Mouse (Mus musculus): ENCODE data around the gene Fbxl20. TPM values are rescaled to one million over a fixed set of nuclear protein-coding genes. Genes with fewer than 3 reads are reported as not detected.

Fbxl20 gene
- polyA plus RNA-seq, 1 experiment from 2014 or later, result 4.9 TPM

DNA sequence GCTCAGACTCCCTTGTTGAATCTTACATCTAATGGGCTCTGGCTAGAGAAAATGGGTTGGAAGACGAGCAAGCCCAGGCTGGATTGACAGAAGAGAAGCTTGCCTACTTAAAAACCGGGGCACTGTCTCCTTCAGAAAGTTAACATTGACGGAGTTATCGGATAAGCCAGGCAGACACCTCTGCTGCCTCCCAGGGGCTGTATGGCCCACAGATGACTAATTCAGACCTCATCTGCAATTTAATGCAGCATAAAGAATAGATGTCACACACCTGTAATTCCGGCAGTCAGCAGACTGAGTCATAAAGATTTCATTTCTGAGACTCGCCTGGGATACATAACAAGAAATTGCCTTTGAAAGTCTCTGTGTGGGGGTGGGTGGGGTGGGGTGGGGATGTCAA, 69.8 kb downstream of the Fbxl20 start:
- no peak for ATAC-seq
- WGBS (ENCODE audit: insufficient replicate concordance), result 82% methylated on average over 6 of the region's 6 CpGs

DNA sequence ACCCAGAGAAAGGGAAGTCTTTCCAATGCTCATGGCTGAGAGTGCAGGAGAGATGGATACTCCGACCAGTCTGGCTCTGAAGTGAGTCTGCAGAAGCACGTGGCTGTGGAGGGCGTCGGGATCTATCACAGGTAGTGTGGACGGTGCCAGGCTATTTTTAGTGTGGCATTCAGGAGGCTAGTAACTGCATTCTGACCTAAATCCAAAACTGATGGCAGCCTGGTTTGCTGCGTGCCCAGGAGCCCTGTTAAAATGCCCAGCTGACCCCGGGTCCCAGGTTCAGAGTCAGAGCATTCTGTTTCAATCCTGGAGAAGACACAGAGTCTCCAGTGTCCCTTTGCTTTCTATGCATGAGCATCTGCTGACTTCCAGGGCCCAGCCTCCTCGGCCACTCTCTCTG, 73.1 kb downstream of the Fbxl20 start:
- WGBS (ENCODE audit: insufficient replicate concordance), result 72% methylated on average over 8 of the region's 8 CpGs

More for the DNA sequence above, 69.8 kb downstream of the Fbxl20 start:
- no peaks in the 10 kb centered on the region for H3K36me3 ChIP-seq (replicated peaks; ENCODE audit: insufficient read depth, low read length)
- no peak overlapping the region for H3K4me3 ChIP-seq (ENCODE audit: low read depth, low read length)
- H3K27me3 ChIP-seq (ENCODE audit: insufficient read depth, low read length), result no peaks in the 10 kb centered on the region
- H3K9me3 ChIP-seq (ENCODE audit: low read length), result no peaks in the 10 kb centered on the region
- no peaks in the 10 kb centered on the region for H3K4me1 ChIP-seq (ENCODE audit: insufficient read depth)
- no peak overlapping the region for H3K9ac ChIP-seq (replicated peaks)
- DNase-seq, result no peak
- H3K4me2 ChIP-seq (ENCODE audit: low read depth, low read length), result no peak overlapping the region
- no peak for TF ChIP-seq CTCF (IDR thresholded peaks at IDR 0.05; ENCODE audit: low read depth)
- TF ChIP-seq EP300 (IDR thresholded peaks at IDR 0.05; ENCODE audit: low read depth), result no peak
- H3K27ac ChIP-seq (ENCODE audit: low read depth), result no peak overlapping the region

DNA sequence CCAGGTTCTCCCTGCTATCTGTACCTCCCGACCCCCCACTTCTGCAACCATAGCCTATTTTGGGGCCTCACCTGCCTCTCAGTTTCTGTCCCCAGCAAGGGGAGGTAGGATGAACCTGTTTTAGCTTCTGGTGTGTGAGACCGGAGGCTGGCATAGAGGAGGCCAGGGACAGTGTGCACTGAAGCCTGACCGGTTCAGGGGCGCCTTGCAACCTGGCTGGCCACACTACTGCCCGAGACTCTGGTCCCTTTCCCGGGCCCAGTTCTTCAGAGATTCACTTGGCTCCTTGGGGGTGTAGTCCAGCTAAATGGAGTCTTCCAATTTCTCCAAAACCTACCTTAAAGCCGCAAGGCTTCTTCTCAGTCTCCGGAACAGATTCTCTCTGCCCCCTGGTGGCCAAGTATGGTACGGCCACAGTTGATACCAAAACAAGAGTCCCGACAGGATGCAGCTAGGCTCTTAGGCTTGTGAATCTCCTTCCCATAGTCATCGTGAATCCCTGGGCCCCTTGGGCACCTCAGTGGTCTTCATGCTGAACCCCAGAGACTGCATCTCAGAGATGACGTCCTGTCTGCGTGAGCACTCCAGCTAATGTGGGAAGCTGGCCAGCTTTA, 74.9 kb downstream of the Fbxl20 start:
- no peaks in the 10 kb centered on the region for H3K27me3 ChIP-seq (ENCODE audit: insufficient read depth, low read length)
- H3K4me3 ChIP-seq (ENCODE audit: low read depth, low read length), result no peak overlapping the region
- no peaks in the 10 kb centered on the region for H3K36me3 ChIP-seq (replicated peaks; ENCODE audit: insufficient read depth, low read length)
- H3K9ac ChIP-seq (replicated peaks), result no peak overlapping the region
- TF ChIP-seq EP300 (IDR thresholded peaks at IDR 0.05; ENCODE audit: low read depth) (no peak), CTCF (IDR thresholded peaks at IDR 0.05; ENCODE audit: low read depth) (peak; percentile 93)
- 26% methylated on average over 13 of the region's 13 CpGs for WGBS (ENCODE audit: insufficient replicate concordance)
- ATAC-seq, result no peak
- H3K4me1 ChIP-seq (ENCODE audit: insufficient read depth), result no peaks in the 10 kb centered on the region
- H3K4me2 ChIP-seq (ENCODE audit: low read depth, low read length), result no peak overlapping the region
- no peaks in the 10 kb centered on the region for H3K9me3 ChIP-seq (ENCODE audit: low read length)
- DNase-seq, result peak; percentile 88
- H3K27ac ChIP-seq (ENCODE audit: low read depth), result no peak overlapping the region

More for the DNA sequence above, 73.1 kb downstream of the Fbxl20 start:
- TF ChIP-seq CTCF (IDR thresholded peaks at IDR 0.05; ENCODE audit: low read depth) (no peak), EP300 (IDR thresholded peaks at IDR 0.05; ENCODE audit: low read depth) (no peak)
- DNase-seq, result no peak
- Histone ChIP-seq H3K36me3 (replicated peaks; ENCODE audit: insufficient read depth, low read length) (no peaks in the 10 kb centered on the region), H3K4me3 (ENCODE audit: low read depth, low read length) (no peak overlapping the region), H3K4me1 (ENCODE audit: insufficient read depth) (no peaks in the 10 kb centered on the region), H3K27me3 (ENCODE audit: insufficient read depth, low read length) (no peaks in the 10 kb centered on the region), H3K27ac (ENCODE audit: low read depth) (no peak overlapping the region), H3K9ac (replicated peaks) (no peak overlapping the region), H3K9me3 (ENCODE audit: low read length) (no peaks in the 10 kb centered on the region), H3K4me2 (ENCODE audit: low read depth, low read length) (no peak overlapping the region)
- no peak for ATAC-seq

DNA sequence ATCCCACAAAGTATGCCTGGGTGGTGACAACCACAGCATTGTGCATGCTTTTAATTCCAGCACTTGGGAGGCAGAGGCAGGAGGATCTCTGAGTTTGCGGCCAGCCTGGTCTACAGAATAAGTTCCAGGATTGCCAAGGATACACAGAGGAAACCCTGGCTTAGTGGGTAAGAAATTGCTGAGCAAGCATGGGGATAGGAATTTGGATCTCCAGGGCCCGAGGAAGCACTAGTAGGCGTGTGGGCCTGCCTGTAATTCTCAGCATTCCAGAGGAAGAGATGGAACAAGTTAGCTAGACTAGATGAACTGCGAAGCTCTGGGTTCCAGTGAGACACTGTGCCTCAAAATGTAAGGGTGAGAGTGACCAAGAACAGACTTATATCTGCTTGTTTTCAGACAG, 76.8 kb downstream of the Fbxl20 start:
- H3K4me2 ChIP-seq (ENCODE audit: low read depth, low read length), result no peak overlapping the region
- no peaks in the 10 kb centered on the region for H3K27me3 ChIP-seq (ENCODE audit: insufficient read depth, low read length)
- no peak overlapping the region for H3K9ac ChIP-seq (replicated peaks)
- 84% methylated on average over 4 of the region's 4 CpGs for WGBS (ENCODE audit: insufficient replicate concordance)
- H3K9me3 ChIP-seq (ENCODE audit: low read length), result no peaks in the 10 kb centered on the region
- H3K27ac ChIP-seq (ENCODE audit: low read depth), result no peak overlapping the region
- DNase-seq (no peak), ATAC-seq (no peak)
- no peak overlapping the region for H3K4me3 ChIP-seq (ENCODE audit: low read depth, low read length)
- no peaks in the 10 kb centered on the region for H3K36me3 ChIP-seq (replicated peaks; ENCODE audit: insufficient read depth, low read length)
- TF ChIP-seq CTCF (IDR thresholded peaks at IDR 0.05; ENCODE audit: low read depth) (no peak), EP300 (IDR thresholded peaks at IDR 0.05; ENCODE audit: low read depth) (no peak)
- H3K4me1 ChIP-seq (ENCODE audit: insufficient read depth), result no peaks in the 10 kb centered on the region

DNA sequence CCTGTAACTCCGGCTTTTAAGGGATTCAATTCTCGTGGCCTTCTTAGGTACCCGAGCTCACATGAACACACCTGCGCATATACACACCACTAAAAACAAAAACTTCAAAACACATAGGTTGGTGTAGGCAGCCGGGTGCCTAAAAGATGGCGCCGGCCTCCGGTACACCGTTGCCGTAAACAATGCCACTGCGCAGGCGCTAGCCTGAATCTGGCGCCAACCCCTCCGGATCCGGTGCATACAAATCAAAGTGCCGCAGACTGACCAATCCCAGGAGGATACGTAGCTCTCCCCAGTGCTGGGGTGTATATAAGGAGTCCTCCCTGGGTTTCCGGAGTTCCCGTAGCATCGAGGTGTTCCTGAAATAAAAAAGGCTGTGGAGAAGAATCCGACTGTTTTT, 82.9 kb downstream of the Fbxl20 start:
- Histone ChIP-seq H3K4me2 (ENCODE audit: low read depth, low read length) (no peak overlapping the region), H3K4me3 (ENCODE audit: low read depth, low read length) (no peak overlapping the region), H3K9me3 (ENCODE audit: low read length) (peaks cover 7% of the 10 kb centered on the region; the same call in 1 of the 2 replicates), H3K27ac (ENCODE audit: low read depth) (no peak overlapping the region), H3K4me1 (ENCODE audit: insufficient read depth) (no peaks in the 10 kb centered on the region), H3K9ac (replicated peaks) (no peak overlapping the region), H3K27me3 (ENCODE audit: insufficient read depth, low read length) (no peaks in the 10 kb centered on the region), H3K36me3 (replicated peaks; ENCODE audit: insufficient read depth, low read length) (no peaks in the 10 kb centered on the region)
- TF ChIP-seq CTCF (IDR thresholded peaks at IDR 0.05; ENCODE audit: low read depth) (no peak), EP300 (IDR thresholded peaks at IDR 0.05; ENCODE audit: low read depth) (no peak)
- WGBS (ENCODE audit: insufficient replicate concordance), result 90% methylated on average over 21 of the region's 21 CpGs
- ATAC-seq, result no peak
- DNase-seq, result no peak

DNA sequence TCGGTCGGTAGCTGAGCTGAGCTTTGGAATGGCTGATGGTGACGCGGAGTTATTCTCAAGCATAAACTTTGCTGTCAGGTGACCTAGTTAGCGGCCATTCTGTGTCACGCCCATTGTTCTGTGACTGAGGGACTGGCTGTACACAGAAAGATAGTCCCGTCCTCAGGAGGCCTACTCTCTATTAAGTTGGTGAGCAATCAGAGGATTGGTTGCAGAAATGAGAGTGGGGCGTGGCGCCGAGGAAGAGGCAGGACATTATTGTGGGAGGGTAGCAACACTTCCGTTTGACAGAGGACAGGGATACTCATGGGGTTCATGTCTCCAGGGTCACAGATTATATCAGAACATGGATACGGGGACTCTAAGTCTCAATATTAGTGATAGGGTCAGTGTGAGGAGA, 84.0 kb downstream of the Fbxl20 start:
- DNase-seq (no peak), ATAC-seq (no peak)
- H3K27ac ChIP-seq (ENCODE audit: low read depth), result no peak overlapping the region
- TF ChIP-seq CTCF (IDR thresholded peaks at IDR 0.05; ENCODE audit: low read depth) (no peak), EP300 (IDR thresholded peaks at IDR 0.05; ENCODE audit: low read depth) (no peak)
- H3K4me3 ChIP-seq (ENCODE audit: low read depth, low read length), result no peak overlapping the region
- H3K4me2 ChIP-seq (ENCODE audit: low read depth, low read length), result no peak overlapping the region
- 84% methylated on average over 12 of the region's 12 CpGs for WGBS (ENCODE audit: insufficient replicate concordance)
- no peaks in the 10 kb centered on the region for H3K36me3 ChIP-seq (replicated peaks; ENCODE audit: insufficient read depth, low read length)
- H3K27me3 ChIP-seq (ENCODE audit: insufficient read depth, low read length), result no peaks in the 10 kb centered on the region
- H3K9ac ChIP-seq (replicated peaks), result no peak overlapping the region
- no peaks in the 10 kb centered on the region for H3K4me1 ChIP-seq (ENCODE audit: insufficient read depth)
- H3K9me3 ChIP-seq (ENCODE audit: low read length), result peaks cover 7% of the 10 kb centered on the region; the same call in 1 of the 2 replicates
